Mouse (Mus musculus): ENCODE measurements around the gene Rbfox2.

Rbfox2 gene

DNA sequence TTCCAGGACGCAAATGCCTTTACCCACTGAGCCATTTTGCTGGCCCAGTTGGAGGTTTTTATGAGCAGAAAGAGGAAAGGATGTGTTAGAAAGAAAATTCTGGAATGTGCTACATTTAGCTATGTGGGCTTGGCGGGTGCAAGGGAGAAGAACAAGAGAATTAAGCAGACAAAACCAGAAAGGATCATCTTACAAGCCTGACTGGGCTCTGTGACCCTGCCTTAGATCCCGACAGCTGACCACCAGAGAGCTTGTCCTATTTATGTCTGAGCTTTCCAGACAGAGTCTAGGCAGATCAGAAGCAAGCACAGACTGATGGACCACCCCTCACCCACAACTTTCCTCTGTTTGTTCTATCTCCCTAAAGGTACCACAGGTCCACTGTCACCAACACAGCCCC, 275.5 kb downstream of the Rbfox2 start:
- DNase-seq (ENCODE audit: low spot score in 2 of 2) = no peak

DNA sequence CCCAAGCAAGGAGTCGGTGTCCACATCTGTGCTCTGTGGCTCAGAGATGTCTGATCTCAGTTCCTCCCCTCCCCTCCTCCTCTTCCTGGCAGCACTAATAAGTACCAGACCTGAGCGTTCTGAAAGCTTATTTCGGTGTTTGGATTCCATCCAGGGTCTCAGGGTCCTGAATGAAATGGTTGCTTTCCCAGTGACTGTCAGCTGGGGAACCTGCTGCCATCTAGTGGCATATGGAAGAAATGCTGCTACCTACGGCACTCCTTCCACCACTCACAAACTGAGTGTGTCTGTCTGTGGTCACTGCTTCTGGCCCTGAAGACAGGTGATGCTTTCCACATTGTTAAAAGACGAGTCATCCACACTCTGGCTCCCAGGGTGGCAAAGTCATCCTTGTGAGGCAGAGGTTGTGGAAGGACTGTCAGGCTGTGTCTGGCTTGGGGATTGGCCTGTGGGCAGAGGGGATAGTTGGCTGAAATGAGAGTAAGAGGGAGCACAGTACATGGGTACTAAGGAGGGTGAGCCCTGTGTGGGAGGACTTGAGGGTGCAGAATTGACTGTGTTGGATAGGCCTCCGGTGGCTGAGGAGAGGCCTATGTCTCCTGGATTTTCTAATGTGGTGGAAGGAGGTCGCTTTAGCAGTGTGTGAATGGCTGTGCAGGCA, 277.3 kb downstream of the Rbfox2 start:
- no peak for DNase-seq (ENCODE audit: low spot score in 2 of 2)

Data from spleen, postnatal 14 days (tissue).